Mouse (Mus musculus): ENCODE data around the gene Ezh1. TPM values are rescaled to one million over a fixed set of nuclear protein-coding genes. Genes with fewer than 3 reads are reported as not detected.

Ezh1 gene
- polyA plus RNA-seq, 1 experiment from 2014 or later = 30.7 TPM

DNA sequence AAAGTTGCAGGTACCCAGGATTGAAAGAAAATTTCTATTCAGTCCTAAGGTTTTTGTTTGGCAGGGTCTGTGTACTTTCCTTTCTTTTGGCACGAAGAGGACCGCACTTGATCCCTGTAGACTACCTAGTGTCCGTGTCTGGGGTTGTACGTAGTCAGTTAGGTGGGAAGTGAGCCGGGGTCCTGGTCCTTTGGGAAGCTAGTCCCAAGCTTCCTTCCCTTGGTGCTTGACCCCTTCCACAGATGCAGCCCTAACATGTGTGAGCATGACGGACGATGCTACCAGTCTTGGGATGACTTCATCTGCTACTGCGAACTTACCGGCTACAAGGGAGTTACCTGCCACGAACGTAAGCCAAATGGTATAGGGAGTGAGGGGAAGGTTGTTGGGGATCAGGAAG is 44.3 kb downstream of the Ezh1 start:
- 95% methylated on average over 11 of the region's 11 CpGs for WGBS
- no peak for ATAC-seq (ENCODE audit: low read depth)
- 0 out of 2 replicates have a peak, but pooled peaks cover 3% of the 10 kb centered on the region for H3K36me3 ChIP-seq (ENCODE audit: control insufficient read depth, insufficient read depth, low read length)
- no peaks in the 10 kb centered on the region for H3K9me3 ChIP-seq (ENCODE audit: control insufficient read depth, low read length)
- H3K4me2 ChIP-seq (ENCODE audit: low read depth, low read length) = no peak overlapping the region
- peaks cover 13% of the 10 kb centered on the region for H3K27me3 ChIP-seq (ENCODE audit: control insufficient read depth, insufficient read depth, low read length)
- no peak overlapping the region for H3K27ac ChIP-seq (ENCODE audit: low read depth, low read length)
- H3K9ac ChIP-seq (replicated peaks; ENCODE audit: low read depth, low read length) = no peak overlapping the region
- 0 out of 2 replicates have a peak, but pooled peaks cover 7% of the 10 kb centered on the region for H3K4me1 ChIP-seq (ENCODE audit: control insufficient read depth, insufficient read depth, low read length)
- H3K4me3 ChIP-seq (ENCODE audit: low read depth, low read length) = no peak overlapping the region

DNA sequence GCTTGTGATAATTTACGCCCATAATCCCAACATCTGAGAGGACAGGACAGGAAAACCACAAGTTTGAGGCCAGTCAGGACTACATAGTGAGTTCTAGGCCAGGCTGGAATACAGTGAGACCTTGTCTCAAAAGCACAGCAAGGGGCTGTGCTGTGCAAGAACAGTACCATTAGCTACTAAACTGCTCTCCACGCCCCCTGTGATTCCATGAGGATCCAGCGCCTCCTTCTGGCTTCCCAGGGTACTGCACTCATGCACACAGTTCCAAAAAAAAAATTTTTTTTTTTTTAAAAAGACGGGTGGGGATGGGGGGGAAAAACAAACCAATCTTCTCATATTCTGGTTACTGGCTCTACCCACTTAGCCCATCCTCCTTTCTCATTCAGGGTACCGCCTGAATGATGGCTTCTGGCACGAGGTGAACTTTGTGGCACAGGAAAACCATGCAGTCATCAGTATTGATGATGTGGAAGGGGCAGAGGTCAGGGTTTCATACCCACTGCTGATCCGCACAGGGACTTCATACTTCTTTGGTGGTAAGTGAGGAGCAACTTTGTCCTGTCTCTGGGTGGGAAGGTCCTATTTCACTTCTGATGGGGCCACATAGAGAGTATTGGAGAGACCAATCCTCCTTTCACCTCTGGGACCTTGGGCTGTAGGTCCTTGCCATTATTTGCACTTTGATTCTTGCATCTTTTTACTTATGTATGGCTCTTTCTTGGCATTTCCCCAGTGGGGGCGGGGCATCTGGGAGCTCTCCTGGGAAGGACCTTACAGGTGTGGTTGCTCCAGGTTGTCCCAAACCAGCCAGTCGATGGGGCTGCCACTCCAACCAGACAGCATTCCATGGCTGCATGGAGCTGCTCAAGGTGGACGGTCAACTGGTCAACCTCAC is 45.2 kb downstream of the Ezh1 start:
- no peak overlapping the region for H3K27ac ChIP-seq (ENCODE audit: low read depth, low read length)
- 0 out of 2 replicates have a peak, but pooled peaks cover 10% of the 10 kb centered on the region for H3K4me1 ChIP-seq (ENCODE audit: control insufficient read depth, insufficient read depth, low read length)
- 46% methylated on average over 10 of the region's 10 CpGs for WGBS
- ATAC-seq (ENCODE audit: low read depth) = no peak
- no peak overlapping the region for H3K4me2 ChIP-seq (ENCODE audit: low read depth, low read length)
- peaks cover 13% of the 10 kb centered on the region for H3K27me3 ChIP-seq (ENCODE audit: control insufficient read depth, insufficient read depth, low read length)
- no peak overlapping the region for H3K9ac ChIP-seq (replicated peaks; ENCODE audit: low read depth, low read length)
- no peak overlapping the region for H3K4me3 ChIP-seq (ENCODE audit: low read depth, low read length)
- H3K9me3 ChIP-seq (ENCODE audit: control insufficient read depth, low read length) = no peaks in the 10 kb centered on the region
- no peaks in the 10 kb centered on the region for H3K36me3 ChIP-seq (ENCODE audit: control insufficient read depth, insufficient read depth, low read length)

DNA sequence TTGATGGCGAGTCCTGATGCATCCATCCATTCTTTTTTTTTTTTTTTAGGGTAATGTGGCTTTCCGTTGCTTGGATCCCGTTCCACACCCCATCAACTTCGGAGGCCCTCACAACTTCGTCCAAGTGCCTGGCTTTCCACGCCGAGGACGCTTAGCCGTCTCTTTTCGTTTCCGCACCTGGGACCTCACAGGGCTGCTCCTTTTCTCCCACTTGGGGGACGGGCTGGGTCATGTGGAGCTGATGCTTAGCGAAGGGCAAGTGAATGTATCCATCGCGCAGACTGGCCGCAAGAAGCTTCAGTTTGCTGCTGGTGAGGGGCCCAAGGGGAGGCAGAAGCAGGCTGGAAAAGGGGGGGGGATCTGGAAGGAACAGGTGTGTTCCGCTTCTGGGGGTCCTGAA is 46.0 kb downstream of the Ezh1 start:
- no peak overlapping the region for H3K9ac ChIP-seq (replicated peaks; ENCODE audit: low read depth, low read length)
- 63% methylated on average over 17 of the region's 17 CpGs for WGBS
- ATAC-seq (ENCODE audit: low read depth) = no peak

DNA sequence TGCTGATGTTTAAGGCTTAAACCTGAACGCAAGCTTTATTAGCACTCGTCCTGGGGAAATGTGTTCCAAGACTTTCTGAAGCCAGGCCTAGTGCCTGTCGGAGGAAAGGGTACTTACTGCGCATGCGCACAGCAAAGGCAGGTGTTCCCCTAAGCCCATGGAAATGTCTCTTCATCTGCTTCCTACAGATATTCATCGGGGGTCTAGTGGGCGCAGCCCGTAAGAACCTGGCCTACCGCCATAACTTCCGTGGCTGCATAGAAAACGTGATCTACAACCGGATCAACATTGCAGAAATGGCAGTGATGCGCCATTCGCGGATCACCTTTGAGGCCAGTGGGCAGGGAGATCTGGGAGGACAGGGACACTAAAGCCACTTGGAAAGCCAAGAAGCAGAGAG is 47.0 kb downstream of the Ezh1 start:
- H3K27me3 ChIP-seq (ENCODE audit: control insufficient read depth, insufficient read depth, low read length) = peaks cover 13% of the 10 kb centered on the region
- H3K4me2 ChIP-seq (ENCODE audit: low read depth, low read length) = no peak overlapping the region
- no peaks in the 10 kb centered on the region for H3K9me3 ChIP-seq (ENCODE audit: control insufficient read depth, low read length)
- H3K36me3 ChIP-seq (ENCODE audit: control insufficient read depth, insufficient read depth, low read length) = no peaks in the 10 kb centered on the region
- 77% methylated on average over 15 of the region's 15 CpGs for WGBS
- H3K4me3 ChIP-seq (ENCODE audit: low read depth, low read length) = no peak overlapping the region
- no peak overlapping the region for H3K27ac ChIP-seq (ENCODE audit: low read depth, low read length)
- ATAC-seq (ENCODE audit: low read depth) = no peak
- H3K9ac ChIP-seq (replicated peaks; ENCODE audit: low read depth, low read length) = no peak overlapping the region
- H3K4me1 ChIP-seq (ENCODE audit: control insufficient read depth, insufficient read depth, low read length) = peaks cover 15% of the 10 kb centered on the region; the same call in 1 of the 2 replicates

More for the DNA sequence above, 46.0 kb downstream of the Ezh1 start:
- Histone ChIP-seq H3K4me3 (ENCODE audit: low read depth, low read length) (no peak overlapping the region), H3K36me3 (ENCODE audit: control insufficient read depth, insufficient read depth, low read length) (no peaks in the 10 kb centered on the region), H3K4me2 (ENCODE audit: low read depth, low read length) (no peak overlapping the region), H3K27ac (ENCODE audit: low read depth, low read length) (no peak overlapping the region), H3K4me1 (ENCODE audit: control insufficient read depth, insufficient read depth, low read length) (0 out of 2 replicates have a peak, but pooled peaks cover 10% of the 10 kb centered on the region), H3K9me3 (ENCODE audit: control insufficient read depth, low read length) (no peaks in the 10 kb centered on the region), H3K27me3 (ENCODE audit: control insufficient read depth, insufficient read depth, low read length) (peaks cover 13% of the 10 kb centered on the region)

DNA sequence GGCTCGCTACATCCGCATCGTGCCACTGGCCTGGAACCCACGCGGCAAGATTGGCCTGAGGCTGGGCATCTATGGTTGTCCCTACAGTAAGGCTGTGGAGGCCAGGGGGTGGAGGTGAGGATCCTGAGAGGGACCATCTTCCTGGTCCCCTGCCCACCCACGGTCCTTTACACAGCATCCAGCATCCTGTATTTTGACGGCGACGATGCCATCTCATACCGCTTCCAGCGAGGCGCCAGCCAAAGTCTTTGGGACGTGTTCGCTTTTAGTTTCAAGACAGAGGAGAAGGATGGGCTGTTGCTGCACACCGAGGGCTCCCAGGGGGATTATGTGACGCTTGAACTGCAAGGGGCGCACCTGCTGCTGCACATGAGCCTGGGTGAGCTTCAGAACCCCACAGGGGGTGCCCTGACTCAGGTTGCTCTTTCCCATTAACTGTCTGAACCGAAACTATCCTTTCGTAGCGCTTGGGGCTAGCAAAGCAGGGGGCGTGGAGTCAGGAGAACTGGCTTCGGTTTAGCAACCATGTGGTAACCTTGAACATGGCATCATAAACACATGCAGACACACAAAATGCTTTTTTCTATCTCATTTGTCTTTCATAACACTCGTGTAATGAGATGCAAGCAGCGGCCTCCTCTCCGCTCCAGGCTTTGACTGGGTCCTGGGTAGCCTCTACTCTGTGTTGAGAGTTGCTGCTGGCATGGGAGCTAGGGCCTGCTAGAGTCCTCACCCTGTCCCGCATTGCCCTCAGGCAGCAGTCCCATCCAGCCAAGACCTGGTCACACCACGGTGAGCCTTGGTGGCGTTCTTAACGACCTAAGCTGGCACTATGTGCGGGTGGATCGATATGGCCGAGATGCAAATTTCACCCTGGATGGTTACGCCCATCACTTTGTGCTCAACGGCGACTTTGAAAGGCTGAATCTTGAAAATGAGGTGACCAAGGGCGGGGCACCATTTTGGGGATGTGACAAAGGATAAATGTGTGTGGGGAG is 47.9 kb downstream of the Ezh1 start:
- Histone ChIP-seq H3K36me3 (ENCODE audit: control insufficient read depth, insufficient read depth, low read length) (no peaks in the 10 kb centered on the region), H3K9ac (replicated peaks; ENCODE audit: low read depth, low read length) (0 out of 2 replicates have a peak overlapping the region, but pooled peaks have one; percentile 11), H3K27me3 (ENCODE audit: control insufficient read depth, insufficient read depth, low read length) (peaks cover 13% of the 10 kb centered on the region), H3K4me3 (ENCODE audit: low read depth, low read length) (peak overlapping the region; percentile 4; the same call in 1 of the 2 replicates), H3K4me1 (ENCODE audit: control insufficient read depth, insufficient read depth, low read length) (peaks cover 25% of the 10 kb centered on the region; the same call in 1 of the 2 replicates), H3K9me3 (ENCODE audit: control insufficient read depth, low read length) (no peaks in the 10 kb centered on the region), H3K27ac (ENCODE audit: low read depth, low read length) (no peak overlapping the region), H3K4me2 (ENCODE audit: low read depth, low read length) (peak overlapping the region; percentile 20; the same call in 1 of the 2 replicates)
- 43% methylated on average over 36 of the region's 36 CpGs for WGBS
- no peak for ATAC-seq (ENCODE audit: low read depth)

DNA sequence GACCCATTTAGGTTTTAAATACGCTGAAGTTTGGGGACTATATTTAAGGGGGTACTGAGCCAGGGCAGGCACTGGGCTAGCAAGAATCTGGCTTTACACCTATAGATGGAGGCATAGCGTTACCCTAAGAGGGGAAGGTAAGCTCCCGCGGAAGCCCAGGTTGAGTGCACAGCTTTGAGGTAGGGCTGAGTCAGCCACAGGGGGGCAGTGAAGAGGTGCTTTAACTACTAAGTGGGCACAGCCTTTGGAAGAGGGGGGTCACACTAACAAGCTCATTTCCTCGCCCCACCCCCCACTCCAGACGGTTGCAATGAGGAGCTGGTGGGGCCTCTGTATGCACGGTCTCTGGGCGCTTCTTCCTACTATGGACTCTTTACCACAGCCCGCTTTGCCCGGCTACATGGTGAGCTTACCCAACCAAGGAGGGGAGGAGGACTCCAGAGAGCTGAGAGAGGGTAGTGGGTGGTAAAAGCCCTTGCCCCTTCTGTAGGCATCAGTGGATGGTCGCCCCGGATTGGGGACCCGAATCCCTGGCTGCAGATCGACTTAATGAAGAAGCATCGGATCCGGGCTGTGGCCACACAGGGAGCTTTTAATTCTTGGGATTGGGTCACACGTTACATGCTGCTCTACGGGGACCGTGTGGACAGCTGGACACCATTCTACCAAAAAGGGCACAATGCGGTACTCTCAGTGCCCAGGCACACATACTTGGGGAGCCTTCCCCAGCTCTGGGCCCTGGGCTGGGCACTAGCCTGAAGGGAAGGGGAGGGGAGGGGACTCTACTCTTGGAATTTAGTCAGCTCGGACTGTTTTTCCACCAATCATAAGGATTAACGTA is 49.1 kb downstream of the Ezh1 start:
- H3K27ac ChIP-seq (ENCODE audit: low read depth, low read length) = no peak overlapping the region; the same call in 1 of the 2 replicates
- ATAC-seq (ENCODE audit: low read depth) = no peak
- peaks cover 13% of the 10 kb centered on the region for H3K27me3 ChIP-seq (ENCODE audit: control insufficient read depth, insufficient read depth, low read length)
- 24% methylated on average over 22 of the region's 22 CpGs for WGBS
- no peaks in the 10 kb centered on the region for H3K36me3 ChIP-seq (ENCODE audit: control insufficient read depth, insufficient read depth, low read length)
- H3K4me2 ChIP-seq (ENCODE audit: low read depth, low read length) = peak overlapping the region; percentile 58
- peaks cover 32% of the 10 kb centered on the region; the same call in 1 of the 2 replicates for H3K4me1 ChIP-seq (ENCODE audit: control insufficient read depth, insufficient read depth, low read length)
- H3K4me3 ChIP-seq (ENCODE audit: low read depth, low read length) = peak overlapping the region; percentile 36
- peak overlapping the region; percentile 54; the same call in 1 of the 2 replicates for H3K9ac ChIP-seq (replicated peaks; ENCODE audit: low read depth, low read length)
- H3K9me3 ChIP-seq (ENCODE audit: control insufficient read depth, low read length) = no peaks in the 10 kb centered on the region

DNA sequence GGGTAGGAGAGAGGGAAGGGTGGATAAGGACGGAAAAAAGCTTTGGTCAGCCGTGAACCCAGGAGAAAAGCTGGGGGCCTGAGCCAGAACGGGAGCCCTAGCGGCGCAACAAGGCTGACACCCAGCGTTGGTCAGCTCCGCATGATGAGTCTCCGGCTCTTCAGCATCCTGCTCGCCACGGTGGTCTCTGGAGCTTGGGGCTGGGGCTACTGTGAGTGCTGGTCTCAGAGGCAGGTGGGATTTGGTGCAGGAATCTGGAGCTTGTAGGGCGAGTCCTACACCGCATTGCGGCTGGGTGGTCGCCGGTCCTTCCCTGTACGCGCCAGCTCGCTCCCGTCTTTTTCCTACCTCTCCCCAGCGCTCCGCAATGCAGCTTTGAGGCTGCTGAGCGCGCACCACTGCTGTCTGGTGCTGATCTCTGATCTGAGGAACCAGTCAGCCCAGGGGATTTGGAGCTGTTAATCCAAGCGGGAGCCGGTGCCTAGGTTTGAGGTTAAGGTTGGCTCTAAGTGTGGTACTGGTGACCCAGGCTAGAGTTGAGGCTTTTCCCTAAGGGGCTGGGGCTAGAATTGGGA is 50.1 kb downstream of the Ezh1 start:
- no peak for ATAC-seq (ENCODE audit: low read depth)
- Histone ChIP-seq H3K36me3 (ENCODE audit: control insufficient read depth, insufficient read depth, low read length) (no peaks in the 10 kb centered on the region), H3K4me3 (ENCODE audit: low read depth, low read length) (peak overlapping the region; percentile 36), H3K27me3 (ENCODE audit: control insufficient read depth, insufficient read depth, low read length) (peaks cover 13% of the 10 kb centered on the region), H3K4me1 (ENCODE audit: control insufficient read depth, insufficient read depth, low read length) (peaks cover 39% of the 10 kb centered on the region; the same call in 1 of the 2 replicates), H3K9me3 (ENCODE audit: control insufficient read depth, low read length) (no peaks in the 10 kb centered on the region), H3K4me2 (ENCODE audit: low read depth, low read length) (peak overlapping the region; percentile 58), H3K9ac (replicated peaks; ENCODE audit: low read depth, low read length) (peak overlapping the region; percentile 54), H3K27ac (ENCODE audit: low read depth, low read length) (peak overlapping the region; percentile 72)
- under 1% methylated on average over 25 of the region's 25 CpGs for WGBS

Measured in neural tube, embryonic 14.5 days (tissue).